Mouse (Mus musculus) MEL (cell line): ENCODE results near the gene Bmp8b.

ENCODE experiments used
- BHLHE40 ChIP-seq: IDR thresholded peaks from 2 replicates; pipeline ENCODE4 v1.6.1; 2012; ENCODE audit warnings: low read depth, mild to moderate bottlenecking, inconsistent platforms, low read length, improper control_type of control experiment, borderline replicate concordance
- CTCF ChIP-seq, 3 experiments: IDR thresholded peaks in 2 of 3; conservative IDR thresholded peaks in 1 of 3; 2 replicates each; pipeline ENCODE4 v1.5.1; 2011 to 2012; ENCODE audit warnings: low read length in 3 of 3, low read depth in 2 of 3, mild to moderate bottlenecking in 2 of 3, improper control_type of control experiment in 1 of 3, inconsistent platforms in 1 of 3, mixed read lengths in 1 of 3, moderate library complexity in 1 of 3; ENCODE audit not compliant: control insufficient read depth in 1 of 3, insufficient read depth in 1 of 3, poor library complexity in 1 of 3, severe bottlenecking in 1 of 3
- HCFC1 ChIP-seq: IDR thresholded peaks from 2 replicates; pipeline ENCODE4 v1.6.1; 2012; ENCODE audit warnings: low read depth, mild to moderate bottlenecking, inconsistent platforms, low read length, improper control_type of control experiment, moderate library complexity
- POLR2A ChIP-seq, 2 experiments: IDR thresholded peaks; 2 replicates each; pipeline ENCODE4 v1.6.1; 2011 to 2012; ENCODE audit warnings: low read length in 2 of 2, mild to moderate bottlenecking in 2 of 2, control low read depth in 1 of 2, improper control_type of control experiment in 1 of 2, low read depth in 1 of 2, moderate library complexity in 1 of 2; ENCODE audit not compliant: control insufficient read depth in 1 of 2, insufficient read depth in 1 of 2, poor library complexity in 1 of 2
- POLR2AphosphoS5 ChIP-seq: IDR thresholded peaks from 2 replicates; pipeline ENCODE4 v1.6.1; 2012; ENCODE audit warnings: low read depth, borderline replicate concordance, mild to moderate bottlenecking, inconsistent platforms, low read length, moderate library complexity, mixed read lengths
- ZNF384 ChIP-seq: IDR thresholded peaks from 2 replicates; pipeline ENCODE4 v1.6.1; 2012; ENCODE audit warnings: low read depth, mild to moderate bottlenecking, inconsistent platforms, low read length, improper control_type of control experiment

GRCm38 (mm10) chr4:123147446-123148150, 42.6 kb downstream of the Bmp8b start:
- TF ChIP-seq BHLHE40 (no peak), POLR2AphosphoS5 (no peak), POLR2A (IDR thresholded peaks at IDR 0.05; ENCODE audit: control insufficient read depth in 1 of 2, insufficient read depth in 1 of 2, low read depth in 1 of 2, low read length in 2 of 2, poor library complexity in 1 of 2) (no peak), CTCF (IDR thresholded peaks at IDR 0.05 in 2 of 3, conservative IDR thresholded peaks at IDR 0.05 in 1 of 3; ENCODE audit: control insufficient read depth in 1 of 3, insufficient read depth in 1 of 3, low read depth in 2 of 3, low read length in 3 of 3, poor library complexity in 1 of 3, severe bottlenecking in 1 of 3) (no peak), ZNF384 (peak; percentile 75), HCFC1 (no peak)
